Mouse (Mus musculus) cerebellum, postnatal 25 days (tissue): ENCODE measurements around the gene Krt14.
"Not testable (repeated sequence)": the region's sequence is repeated elsewhere in the genome, so short reads cannot be mapped to it uniquely, and the experiment has no call there.

Experiments used
- DNase-seq, 2 experiments: peaks; one replicate each; pipeline ENCODE4 v3.0.0; 2021; ENCODE audit warnings: mixed read lengths in 2 of 2

Krt14 gene

GRCm38 (mm10) chr11:100207498-100207897, at the start of gene Krt14:
TSS of gene Krt14 (minus strand) at chr11:100207548.
- DNase-seq = no peak

DNA sequence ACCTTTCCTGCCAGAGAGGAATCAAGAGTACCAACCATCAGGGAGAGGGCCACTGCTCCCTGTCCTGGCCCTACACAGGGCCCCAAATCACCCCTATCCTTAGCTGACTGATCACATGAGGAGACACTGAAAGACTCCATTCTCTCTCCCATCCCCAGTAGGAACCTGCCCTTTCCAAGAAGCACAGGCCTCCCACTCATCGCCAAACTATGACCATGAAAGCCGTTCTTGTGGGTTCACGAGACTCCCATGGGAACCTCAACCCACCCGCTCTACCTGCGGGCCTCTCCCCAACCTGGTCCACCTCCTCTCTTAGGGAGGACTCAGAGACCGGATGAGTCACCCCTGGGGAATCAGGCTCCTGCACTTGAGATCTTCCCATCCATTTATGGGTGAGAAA, 48.2 kb upstream of the Krt14 start:
- no peak for DNase-seq

DNA sequence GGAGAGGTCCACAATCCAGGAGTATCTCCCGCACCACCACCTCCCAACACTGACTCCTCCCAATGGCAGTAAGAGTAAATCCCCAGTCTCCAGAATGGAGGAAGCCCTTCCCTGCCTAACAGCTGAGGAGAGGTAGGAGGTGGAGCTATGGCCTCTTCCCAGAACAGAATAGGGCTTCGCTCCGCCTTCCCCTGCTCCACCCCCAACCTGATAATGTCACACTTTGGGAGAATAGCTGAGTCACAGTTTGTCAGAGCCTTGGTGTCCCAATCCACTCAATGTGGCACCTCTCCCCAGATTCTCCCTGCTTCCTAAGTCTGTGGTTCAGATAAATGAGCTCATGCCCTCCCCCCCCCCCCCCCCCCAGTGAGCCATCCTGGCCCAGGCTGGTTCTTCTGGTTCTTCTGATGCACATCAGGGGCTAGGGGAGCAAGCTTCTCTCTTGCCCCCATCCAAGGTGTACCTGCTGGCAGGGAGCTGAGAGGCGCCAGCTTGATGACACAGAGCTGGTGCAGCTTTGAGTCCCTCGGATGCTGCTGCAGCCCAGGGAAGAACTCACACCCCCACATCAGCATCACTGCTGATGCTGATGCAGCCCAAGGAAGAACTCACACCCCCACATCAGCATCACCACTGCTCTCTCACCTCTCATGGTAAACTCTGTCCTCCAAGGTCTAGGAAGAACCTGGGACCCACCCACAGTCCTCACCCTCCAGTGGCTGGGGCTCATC, 47.2 kb upstream of the Krt14 start:
- no peak for DNase-seq

GRCm38 (mm10) chr11:100248852-100249465, 41.6 kb upstream of the Krt14 start, which contains the start of gene Krt16:
TSS of gene Krt16 (minus strand) at chr11:100248902.
- DNase-seq = no peak

DNA sequence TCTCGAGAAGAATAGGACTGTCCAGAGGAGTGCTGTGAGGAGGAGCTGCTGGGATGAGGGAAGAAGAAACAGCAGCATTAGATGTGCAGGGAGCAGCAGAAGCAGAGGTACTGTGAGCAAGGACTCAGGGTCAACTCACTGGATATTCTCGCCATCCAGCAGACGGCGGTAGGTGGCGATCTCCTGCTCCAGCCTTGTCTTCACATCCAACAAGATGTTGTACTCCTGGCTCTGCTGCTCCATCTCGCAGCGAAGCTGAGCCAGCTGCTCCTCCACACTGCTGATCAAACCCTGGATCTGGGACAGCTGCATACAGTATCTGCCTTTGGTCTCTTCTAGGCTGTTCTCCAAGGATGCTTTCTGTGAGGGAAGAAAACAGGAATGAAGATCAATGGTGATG, 39.1 kb upstream of the Krt14 start:
- DNase-seq = not testable (repeated sequence)

- DNase-seq = not testable (repeated sequence)
Observed at GRCm38 (mm10) chr11:100240272-100240671, 32.9 kb upstream of the Krt14 start.

- no peak for DNase-seq
Observed at GRCm38 (mm10) chr11:100221741-100222140, 14.4 kb upstream of the Krt14 start.

DNA sequence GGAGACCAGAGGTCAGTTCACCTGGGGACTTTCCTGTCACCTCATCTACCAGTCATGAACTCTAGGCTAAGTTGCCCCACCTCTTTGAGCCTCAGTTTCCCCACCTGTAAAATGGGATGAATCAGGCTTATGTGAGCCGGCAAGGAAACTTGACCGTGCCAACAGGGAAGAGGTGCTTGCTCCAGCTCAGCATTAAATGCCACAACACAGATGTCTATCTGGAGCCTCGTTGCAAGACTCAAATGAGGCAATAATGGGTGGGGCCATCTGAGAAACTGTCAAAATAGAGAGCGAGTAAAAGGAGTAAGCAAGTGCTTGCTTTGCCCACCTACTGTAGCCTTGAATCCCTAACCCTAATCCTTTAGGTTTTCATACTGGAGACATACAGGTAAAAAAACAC, 12.0 kb upstream of the Krt14 start:
- no peak for DNase-seq

- DNase-seq = no peak
Observed at GRCm38 (mm10) chr11:100208542-100208941, 1.2 kb upstream of the Krt14 start.

GRCm38 (mm10) chr11:100203448-100203847, 3.9 kb downstream of the Krt14 start:
- DNase-seq = no peak

GRCm38 (mm10) chr11:100202906-100203305, 4.4 kb downstream of the Krt14 start:
- no peak for DNase-seq

DNA sequence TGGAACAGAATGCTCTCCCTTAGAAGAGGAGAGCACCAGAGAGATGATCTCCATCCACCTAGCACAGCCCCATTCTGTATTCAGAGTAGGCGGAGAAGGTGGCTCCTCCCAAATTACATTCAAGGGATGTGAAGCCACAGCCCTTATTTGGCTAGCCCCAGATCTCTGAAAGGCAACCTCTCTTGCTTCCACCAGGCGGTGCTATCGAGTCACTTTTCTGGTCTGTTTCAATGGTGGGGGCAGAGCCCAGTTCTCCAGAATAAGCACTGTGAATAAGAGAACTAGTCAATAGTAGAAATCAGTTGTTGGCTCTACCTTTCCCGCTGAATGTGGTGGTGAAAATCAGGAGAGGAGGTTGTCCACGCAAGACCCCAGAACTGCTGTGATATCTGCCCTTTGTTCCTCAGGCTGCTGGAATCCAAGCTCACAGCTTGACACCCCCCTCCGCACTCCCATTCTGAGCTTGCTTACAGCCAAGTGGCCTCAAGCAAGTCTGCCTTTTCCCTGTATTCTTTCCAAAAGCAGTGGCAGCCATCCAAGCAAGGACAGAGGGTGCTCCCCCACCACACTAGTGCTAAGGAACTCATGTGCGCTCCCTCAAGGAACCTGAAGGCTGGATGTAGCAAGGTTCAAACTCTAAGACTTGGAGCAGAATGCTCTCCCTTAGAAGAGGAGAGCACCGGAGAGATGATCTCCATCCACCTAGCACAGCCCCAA, 7.1 kb downstream of the Krt14 start:
- DNase-seq = peak; percentile 11 to 33

GRCm38 (mm10) chr11:100198666-100199065, 8.7 kb downstream of the Krt14 start:
- no peak for DNase-seq

DNA sequence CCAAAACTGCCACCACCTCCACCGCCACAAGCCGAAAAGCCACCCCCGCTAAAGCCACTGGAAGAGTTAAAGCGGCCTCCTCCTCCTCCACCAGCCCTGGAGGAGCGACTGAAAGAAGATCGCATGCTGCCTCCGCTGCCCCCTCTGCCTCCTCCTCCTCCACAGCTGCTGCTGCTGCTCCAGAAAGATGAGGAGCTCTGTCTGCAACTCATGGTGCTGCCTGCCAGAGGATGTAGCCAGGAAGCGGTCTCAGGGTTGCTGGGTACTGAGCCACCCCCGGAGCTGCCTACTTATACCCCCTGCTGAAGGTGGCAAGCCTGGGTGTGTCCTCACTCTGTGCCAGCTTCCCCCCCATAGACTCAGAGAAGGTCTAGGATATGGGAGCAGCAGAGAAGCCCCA, 14.4 kb downstream of the Krt14 start, which contains the start of gene Krt9:
Gene Krt9, minus strand, starts transcription at position 255 of the 400 bp plus-strand sequence.
- DNase-seq = no peak

DNA sequence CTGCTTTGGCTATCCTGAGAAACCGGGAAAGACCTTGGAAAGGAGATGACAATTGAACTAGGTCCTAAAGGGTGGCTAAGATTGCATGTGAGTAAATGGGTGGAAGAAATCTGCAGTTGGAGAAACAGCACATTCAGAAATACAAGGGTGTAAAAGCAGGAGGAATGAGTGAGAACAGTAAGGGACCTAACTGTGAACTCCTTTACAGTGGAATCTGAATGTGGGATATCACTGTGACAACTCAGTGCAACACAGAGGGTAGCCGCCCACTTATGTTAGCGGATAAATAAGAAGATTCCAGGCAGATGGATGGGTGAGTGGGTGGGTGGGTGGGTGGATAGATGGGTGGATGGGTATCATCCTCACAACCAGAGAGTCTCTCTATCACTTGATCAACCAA, 15.5 kb downstream of the Krt14 start:
- DNase-seq = no peak

DNA sequence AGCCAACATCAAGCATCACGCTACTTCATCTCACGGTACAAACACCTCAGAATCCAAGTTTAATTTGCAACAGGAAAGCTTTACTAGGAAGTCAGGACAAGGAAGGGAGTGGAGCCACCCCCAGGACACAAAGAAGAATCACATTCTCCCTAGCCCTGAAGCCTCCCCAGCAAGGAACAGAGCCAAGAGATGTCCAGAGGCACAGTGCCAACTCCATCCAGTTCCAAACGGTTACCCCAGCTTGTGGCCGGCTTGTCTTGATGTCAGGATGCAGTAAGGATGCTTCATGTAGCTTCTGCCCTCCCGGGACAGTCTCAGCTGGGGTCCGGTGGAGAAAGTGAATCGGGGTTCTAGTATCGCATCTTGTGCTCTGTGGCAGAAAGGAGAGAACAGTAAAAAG, 20.6 kb downstream of the Krt14 start:
- DNase-seq = peak; percentile 9 to 34

- DNase-seq = no peak
Observed at GRCm38 (mm10) chr11:100181725-100182124, 25.6 kb downstream of the Krt14 start.

- no peak for DNase-seq
Observed at GRCm38 (mm10) chr11:100179260-100179659, 28.1 kb downstream of the Krt14 start.

DNA sequence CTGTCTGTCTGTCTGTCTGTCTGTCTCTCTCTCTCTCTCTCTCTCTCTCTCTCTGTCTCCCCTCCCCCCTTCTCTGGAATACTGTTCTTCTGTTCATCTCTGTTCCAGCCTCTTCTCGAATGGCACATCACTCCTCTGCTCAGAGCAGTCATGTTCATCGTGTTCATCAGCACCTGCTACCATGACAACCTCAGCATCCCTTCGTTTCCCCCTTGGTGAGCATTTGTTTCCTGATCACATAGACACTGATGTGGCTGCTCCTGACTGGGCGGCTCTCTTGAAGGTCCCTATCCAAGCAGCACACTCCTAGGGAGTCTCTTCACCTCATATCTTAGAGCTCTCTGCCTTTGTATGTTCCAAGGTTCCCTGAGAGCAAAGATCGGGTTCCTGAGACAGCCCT, 29.0 kb downstream of the Krt14 start:
- no peak for DNase-seq

- no peak for DNase-seq
Observed at GRCm38 (mm10) chr11:100176791-100177190, 30.6 kb downstream of the Krt14 start.

GRCm38 (mm10) chr11:100168765-100169762, 38.3 kb downstream of the Krt14 start:
- peak; percentile 63 to 75 for DNase-seq

- DNase-seq = peak in 1 of 2 experiments; percentile 10
Observed at GRCm38 (mm10) chr11:100168071-100168470, 39.3 kb downstream of the Krt14 start.
